Mouse (Mus musculus) subcutaneous adipose tissue, adult 2 months (tissue): Measurements from ENCODE around the gene Gm10134. TPM values are rescaled to one million over a fixed set of nuclear protein-coding genes. Genes with fewer than 3 reads are reported as not detected.

Experiments used
- polyA plus RNA-seq: library from polyadenylated mRNA; depleted of rRNA; stranded (reverse); fragments of >200 nt; gene quantifications from 2 replicates; pipeline ENCODE4 v1.2.3, GENCODE M21; 2012; ENCODE audit warnings: low replicate concordance; rRNA removed

The Gm10134 gene
- polyA plus RNA-seq: 0.76 and 1.2 TPM in 2 replicates

GRCm38 (mm10) chr2:28505795-28506194 is at the start of gene Gm10134:
TSS of gene Gm10134 (plus strand) at chr2:28506095.

GRCm38 (mm10) chr2:28465836-28466518 is 39.9 kb upstream of the Gm10134 start, which contains the start of gene 1700007K13Rik:
TSS of gene 1700007K13Rik (minus strand) at chr2:28466332.

GRCm38 (mm10) chr2:28467860-28468485 is 37.9 kb upstream of the Gm10134 start, which contains the start of gene Mrps2:
TSS of gene Mrps2 (plus strand) at chr2:28468066.

GRCm38 (mm10) chr2:28496671-28497070 is 9.2 kb upstream of the Gm10134 start, which contains the start of gene Gbgt1:
TSS of gene Gbgt1 (plus strand) at chr2:28496891.

GRCm38 (mm10) chr2:28512798-28513401 is 7.0 kb downstream of the Gm10134 start, which contains the start of gene Ralgds:
TSS of gene Ralgds (plus strand) at chr2:28513125.

Other genes with a start within 250 kb of the Gm10134 start
- 0.77 and 7.0 TPM in 2 replicates for gene Ppp1r26, start 59.3 kb upstream of the Gm10134 start, polyA plus RNA-seq
- gene 1700007K13Rik, start 39.8 kb upstream of the Gm10134 start, polyA plus RNA-seq: 0.27 and 0.39 TPM in 2 replicates
- 47.9 and 57.4 TPM in 2 replicates for gene Mrps2, start 38.0 kb upstream of the Gm10134 start, polyA plus RNA-seq
- 9.6 and 15.0 TPM in 2 replicates for gene Gbgt1, start 9.2 kb upstream of the Gm10134 start, polyA plus RNA-seq
- gene Ralgds, start 7.0 kb downstream of the Gm10134 start, polyA plus RNA-seq: 82.9 and 95.7 TPM in 2 replicates
- 0.06 TPM in 2 replicates for gene Cel, start 57.3 kb downstream of the Gm10134 start, polyA plus RNA-seq
- 18.0 and 34.6 TPM in 2 replicates for gene Gtf3c5, start 77.7 kb downstream of the Gm10134 start, polyA plus RNA-seq
- 0.86 and 0.93 TPM in 2 replicates for gene Gfi1b, start 115.9 kb downstream of the Gm10134 start, polyA plus RNA-seq
- 13.5 and 19.2 TPM in 2 replicates for gene Tsc1, start 135.1 kb downstream of the Gm10134 start, polyA plus RNA-seq
- gene Spaca9, start 193.6 kb downstream of the Gm10134 start, polyA plus RNA-seq: 1.4 and 2.1 TPM in 2 replicates
- gene Ak8, start 194.1 kb downstream of the Gm10134 start, polyA plus RNA-seq: 0.53 and 0.72 TPM in 2 replicates